Mouse (Mus musculus) testis, postnatal 14 days (tissue): ENCODE results near the gene Ppfia3.

Experiments used
- DNase-seq: peaks from one replicate; pipeline ENCODE4 v3.0.0; 2021; ENCODE audit warnings: low spot score

The Ppfia3 gene

GRCm38 (mm10) chr7:45343543-45343942 is 23.3 kb downstream of the Ppfia3 start:
- DNase-seq: no peak

GRCm38 (mm10) chr7:45342081-45342480 is 24.7 kb downstream of the Ppfia3 start:
- peak; percentile 39 for DNase-seq

GRCm38 (mm10) chr7:45341303-45341702 is 25.5 kb downstream of the Ppfia3 start:
- DNase-seq: peak; percentile 83

GRCm38 (mm10) chr7:45340669-45341068 is 26.1 kb downstream of the Ppfia3 start:
- peak; percentile 70 for DNase-seq

- DNase-seq: no peak
These were observed 26.8 kb downstream of the Ppfia3 start for GRCm38 (mm10) chr7:45340066-45340442.

GRCm38 (mm10) chr7:45339410-45340065 is 27.3 kb downstream of the Ppfia3 start:
- peak; percentile 62 for DNase-seq

GRCm38 (mm10) chr7:45338161-45338911 is 28.5 kb downstream of the Ppfia3 start:
- DNase-seq: peak; percentile 52

- no peak for DNase-seq
These were observed 29.4 kb downstream of the Ppfia3 start for GRCm38 (mm10) chr7:45337469-45337868.

GRCm38 (mm10) chr7:45336319-45336718 is 30.5 kb downstream of the Ppfia3 start:
- DNase-seq: no peak

- DNase-seq: no peak
These were observed 31.8 kb downstream of the Ppfia3 start, which contains the start of gene Hrc for GRCm38 (mm10) chr7:45335056-45335455. Gene Hrc, plus strand, starts transcription at chr7:45335290.

- no peak for DNase-seq
These were observed 32.2 kb downstream of the Ppfia3 start for GRCm38 (mm10) chr7:45334605-45335004.

GRCm38 (mm10) chr7:45333431-45333982 is 33.3 kb downstream of the Ppfia3 start, which contains the start of gene Trpm4:
Gene Trpm4, minus strand, starts transcription at chr7:45333780.
- DNase-seq: peak; percentile 70

- DNase-seq: no peak
These were observed 34.0 kb downstream of the Ppfia3 start for GRCm38 (mm10) chr7:45332685-45333425.

- DNase-seq: no peak
These were observed 35.3 kb downstream of the Ppfia3 start for GRCm38 (mm10) chr7:45331502-45331901.

GRCm38 (mm10) chr7:45328841-45329475 is 37.9 kb downstream of the Ppfia3 start:
- DNase-seq: no peak

GRCm38 (mm10) chr7:45325800-45326199 is 41.0 kb downstream of the Ppfia3 start:
- no peak for DNase-seq

- DNase-seq: no peak
These were observed 43.8 kb downstream of the Ppfia3 start for GRCm38 (mm10) chr7:45323069-45323468.

- no peak for DNase-seq
These were observed 44.6 kb downstream of the Ppfia3 start for GRCm38 (mm10) chr7:45322245-45322644.

GRCm38 (mm10) chr7:45316536-45316935 is 50.3 kb downstream of the Ppfia3 start:
- no peak for DNase-seq

GRCm38 (mm10) chr7:45315182-45315701 is 51.6 kb downstream of the Ppfia3 start:
- DNase-seq: no peak

GRCm38 (mm10) chr7:45313495-45313894 is 53.3 kb downstream of the Ppfia3 start:
- no peak for DNase-seq
